Mouse (Mus musculus) intestine, postnatal 0 days (tissue): Measurements from ENCODE around the gene Krtap5-2. TPM values are rescaled to one million over a fixed set of nuclear protein-coding genes. Genes with fewer than 3 reads are reported as not detected.
"Not testable (repeated sequence)": the region's sequence is repeated elsewhere in the genome, so short reads cannot be mapped to it uniquely, and the experiment has no call there.

ENCODE experiments used
- ATAC-seq: fragments of 200-750 bp; cut with Nextera tagmentation; 2 replicates; pipeline ENCODE4 v1.8.0; 2017; ENCODE audit warnings: mild to moderate bottlenecking, moderate TSS enrichment, moderate library complexity
- H3K27ac ChIP-seq: fragments of 300-500 bp; sonication (generic); 2 replicates; pipeline ENCODE4 v1.5.1; 2014; ENCODE audit warnings: mild to moderate bottlenecking, low read depth, low read length, moderate library complexity
- H3K27me3 ChIP-seq: fragments of 300-500 bp; sonication (generic); replicated peaks from 2 replicates; pipeline ENCODE4 v1.6.1; 2014; ENCODE audit warnings: low read length, mixed read lengths; ENCODE audit not compliant: control insufficient read depth, insufficient read depth
- H3K36me3 ChIP-seq: fragments of 300-500 bp; sonication (generic); 2 replicates; pipeline ENCODE4 v1.6.1; 2014; ENCODE audit warnings: mild to moderate bottlenecking, moderate library complexity; ENCODE audit not compliant: control insufficient read depth, insufficient read depth
- H3K4me1 ChIP-seq: fragments of 300-500 bp; sonication (generic); replicated peaks from 2 replicates; pipeline ENCODE4 v1.6.1; 2014; ENCODE audit warnings: antibody characterized with exemption, low read length, mixed read lengths; ENCODE audit not compliant: control insufficient read depth, insufficient read depth
- H3K4me2 ChIP-seq: fragments of 300-500 bp; sonication (generic); replicated peaks from 2 replicates; pipeline ENCODE4 v1.6.1; 2014; ENCODE audit warnings: low read depth, mild to moderate bottlenecking, moderate library complexity
- H3K4me3 ChIP-seq: fragments of 300-500 bp; sonication (generic); 2 replicates; pipeline ENCODE4 v1.5.1; 2014; ENCODE audit warnings: low read depth, low read length
- H3K9ac ChIP-seq: fragments of 300-500 bp; sonication (generic); 2 replicates; pipeline ENCODE4 v1.6.1; 2014; ENCODE audit warnings: mild to moderate bottlenecking, low read depth, low read length
- H3K9me3 ChIP-seq: fragments of 300-500 bp; sonication (generic); 2 replicates; pipeline ENCODE4 v1.6.1; 2016; ENCODE audit warnings: mixed run types; ENCODE audit not compliant: control insufficient read depth
- CTCF ChIP-seq: sonication (generic); IDR thresholded peaks from 2 replicates; pipeline ENCODE4 v1.5.1; 2016; ENCODE audit warnings: low read depth, mild to moderate bottlenecking, control low read depth, antibody characterized with exemption, moderate library complexity
- WGBS: fragments of 180-500 bp; shearing (Covaris S2); extraction: QIAGEN DNeasy Blood & Tissue Kit; methylation state at CpG from one replicate; pipeline ENCODE4 v1.1.7; 2014; 5-methylcytosine and 5-hydroxymethylcytosine counted together
- polyA plus RNA-seq: library from polyadenylated mRNA; unstranded; fragments of >200 nt; fragmentation: Nextera tagmentation; extraction: Ambion mirVana; gene quantifications from 2 replicates; pipeline ENCODE4 v1.2.1, GENCODE M21; 2015

Krtap5-2 gene
- polyA plus RNA-seq, 1 experiment from 2014 or later: not detected

- H3K36me3 ChIP-seq: no peaks in the 10 kb centered on the region
- no peaks in the 10 kb centered on the region for H3K9me3 ChIP-seq
- no peak for TF ChIP-seq CTCF
- H3K4me2 ChIP-seq: no peak within 1 kb of the TSS
- H3K9ac ChIP-seq: no peak within 1 kb of the TSS
- peaks cover 6% of the 10 kb centered on the region; the same call in 1 of the 2 replicates for H3K27me3 ChIP-seq
- no peak within 1 kb of the TSS for H3K4me3 ChIP-seq
- 73% methylated on average over 1 of the region's 1 CpGs for WGBS
- ATAC-seq: no peak
- H3K27ac ChIP-seq: no peak within 1 kb of the TSS
- H3K4me1 ChIP-seq: no peaks in the 10 kb centered on the region
Measured at GRCm38 (mm10) chr7:142144507-142144906, 31.3 kb downstream of the Krtap5-2 start, which contains the start of gene Gm45337. Gm45337 (minus strand) TSS chr7:142144607.

- H3K27ac ChIP-seq, H3K4me1 ChIP-seq, ATAC-seq, H3K9ac ChIP-seq, H3K4me3 ChIP-seq, H3K9me3 ChIP-seq, H3K4me2 ChIP-seq, H3K27me3 ChIP-seq, H3K36me3 ChIP-seq: not testable (repeated sequence)
- 28% methylated on average over 1 of the region's 1 CpGs for WGBS
Measured at GRCm38 (mm10) chr7:142143506-142144010, 32.2 kb downstream of the Krtap5-2 start.

- no peak overlapping the region for H3K4me2 ChIP-seq
- no peaks in the 10 kb centered on the region for H3K9me3 ChIP-seq
- no peak overlapping the region for H3K27ac ChIP-seq
- ATAC-seq: no peak
- 7% methylated on average over 1 of the region's 1 CpGs for WGBS
- H3K27me3 ChIP-seq: peaks cover 3% of the 10 kb centered on the region; the same call in 1 of the 2 replicates
- no peak overlapping the region for H3K9ac ChIP-seq
- no peak overlapping the region for H3K4me3 ChIP-seq
- no peak for TF ChIP-seq CTCF
- no peaks in the 10 kb centered on the region for H3K36me3 ChIP-seq
- no peaks in the 10 kb centered on the region for H3K4me1 ChIP-seq
Measured at GRCm38 (mm10) chr7:142140696-142141095, 35.1 kb downstream of the Krtap5-2 start.

- H3K9me3 ChIP-seq, ATAC-seq, H3K4me1 ChIP-seq, H3K4me3 ChIP-seq, H3K36me3 ChIP-seq, H3K9ac ChIP-seq, H3K27me3 ChIP-seq, H3K4me2 ChIP-seq, H3K27ac ChIP-seq: not testable (repeated sequence)
- WGBS: 39% methylated on average over 2 of the region's 2 CpGs
Measured at GRCm38 (mm10) chr7:142135934-142136333, 39.9 kb downstream of the Krtap5-2 start, which contains the start of gene Gm39115. Gm39115 (minus strand) TSS chr7:142136034.

- WGBS: 50% methylated on average over 4 of the region's 4 CpGs
- Histone ChIP-seq H3K36me3 (no peaks in the 10 kb centered on the region), H3K4me2 (no peak overlapping the region)
Measured at GRCm38 (mm10) chr7:142134206-142134995, 41.4 kb downstream of the Krtap5-2 start.

GRCm38 (mm10) chr7:142128843-142129242 is 47.0 kb downstream of the Krtap5-2 start:
- Histone ChIP-seq H3K27me3 (no peaks in the 10 kb centered on the region), H3K4me2 (no peak overlapping the region), H3K27ac (no peak overlapping the region), H3K36me3 (no peaks in the 10 kb centered on the region), H3K4me1 (no peaks in the 10 kb centered on the region), H3K9me3 (no peaks in the 10 kb centered on the region), H3K4me3 (no peak overlapping the region), H3K9ac (no peak overlapping the region)
- no peak for ATAC-seq
- peak; percentile 61 for TF ChIP-seq CTCF
- WGBS: 61% methylated on average over 4 of the region's 4 CpGs

More at GRCm38 (mm10) chr7:142134206-142134995, 41.4 kb downstream of the Krtap5-2 start:
- Histone ChIP-seq H3K4me3 (no peak overlapping the region), H3K27ac (no peak overlapping the region), H3K4me1 (no peaks in the 10 kb centered on the region), H3K27me3 (no peaks in the 10 kb centered on the region), H3K9me3 (no peaks in the 10 kb centered on the region), H3K9ac (no peak overlapping the region)
- TF ChIP-seq CTCF: peak; percentile 63
- peak; percentile 13; the same call in 1 of the 2 replicates for ATAC-seq

Other genes starting within 250 kb of the Krtap5-2 start
- gene Brsk2, start 226.3 kb downstream of the Krtap5-2 start, polyA plus RNA-seq: 0.55 and 0.69 TPM in 2 replicates
- 49.5 and 54.7 TPM in 2 replicates for gene Mob2, start 114.9 kb downstream of the Krtap5-2 start, polyA plus RNA-seq
- 5.8 and 6.4 TPM in 2 replicates for gene Dusp8, start 80.2 kb downstream of the Krtap5-2 start, polyA plus RNA-seq
- gene Gm45618, start 55.3 kb downstream of the Krtap5-2 start, polyA plus RNA-seq: not detected in 2 replicates
- not detected in 2 replicates for gene Gm39115, start 40.0 kb downstream of the Krtap5-2 start, polyA plus RNA-seq
- gene Gm45337, start 31.4 kb downstream of the Krtap5-2 start, polyA plus RNA-seq: not detected in 2 replicates
- not detected in 2 replicates for gene Gm29735, start 18.9 kb downstream of the Krtap5-2 start, polyA plus RNA-seq
- gene Gm4553, start 10.3 kb downstream of the Krtap5-2 start, polyA plus RNA-seq: not detected in 2 replicates
- not detected in 2 replicates for gene Gm10153, start 14.4 kb upstream of the Krtap5-2 start, polyA plus RNA-seq
- not detected in 2 replicates for gene Krtap5-3, start 25.4 kb upstream of the Krtap5-2 start, polyA plus RNA-seq
- gene Gm7579, start 35.9 kb upstream of the Krtap5-2 start, polyA plus RNA-seq: not detected in 2 replicates
- not detected in 2 replicates for gene Krtap5-5, start 54.0 kb upstream of the Krtap5-2 start, polyA plus RNA-seq
- gene Gm40460, start 65.1 kb upstream of the Krtap5-2 start, polyA plus RNA-seq: not detected in 2 replicates
- not detected in 2 replicates for gene Gm2431, start 82.3 kb upstream of the Krtap5-2 start, polyA plus RNA-seq
- gene Gm4559, start 98.4 kb upstream of the Krtap5-2 start, polyA plus RNA-seq: not detected in 2 replicates
- gene Krtap5-1, start 121.1 kb upstream of the Krtap5-2 start, polyA plus RNA-seq: not detected in 2 replicates
- gene Krtap5-4, start 127.5 kb upstream of the Krtap5-2 start, polyA plus RNA-seq: not detected in 2 replicates
- 1.5 and 1.6 TPM in 2 replicates for gene Ifitm10, start 197.7 kb upstream of the Krtap5-2 start, polyA plus RNA-seq
- gene Gm49369, start 206.7 kb upstream of the Krtap5-2 start, polyA plus RNA-seq: not detected in 2 replicates
- 479 and 496 TPM in 2 replicates for gene Ctsd, start 212.0 kb upstream of the Krtap5-2 start, polyA plus RNA-seq